Mouse (Mus musculus): Measurements from ENCODE around the gene 9930111J21Rik2. TPM values are rescaled to one million over a fixed set of nuclear protein-coding genes. Genes with fewer than 3 reads are reported as not detected.
"Not testable (repeated sequence)": the region's sequence is repeated elsewhere in the genome, so short reads cannot be mapped to it uniquely, and the experiment has no call there.

9930111J21Rik2 gene
- polyA plus RNA-seq, 1 experiment from 2014 or later = 0.26 TPM

DNA sequence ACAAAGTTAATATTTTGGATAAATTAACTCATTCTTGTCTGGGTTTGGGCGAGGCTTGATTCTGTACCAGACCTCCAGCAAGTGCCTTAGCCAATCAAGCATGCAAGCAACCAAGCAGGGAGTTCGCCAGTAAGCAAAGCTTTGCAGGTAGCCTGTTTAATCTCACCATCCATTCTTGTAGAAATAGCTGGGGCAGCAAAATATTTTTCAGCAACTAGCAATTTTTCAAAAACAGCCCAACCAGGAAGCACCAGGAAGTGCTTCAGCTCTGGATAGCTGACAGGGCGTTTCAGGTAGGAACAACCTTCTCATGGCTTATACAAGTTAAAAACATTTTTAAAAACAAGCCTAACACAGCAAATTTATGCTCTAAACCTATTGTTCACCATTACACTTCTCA lies 30.8 kb upstream of the 9930111J21Rik2 start:
- no peak overlapping the region for H3K27ac ChIP-seq (ENCODE audit: low read depth, low read length)
- no peaks in the 10 kb centered on the region for H3K9me3 ChIP-seq (ENCODE audit: control insufficient read depth, low read length)
- no peak for DNase-seq (ENCODE audit: low spot score, missing footprints)
- no peaks in the 10 kb centered on the region for H3K4me1 ChIP-seq (ENCODE audit: control insufficient read depth, insufficient read depth, low read length)
- H3K9ac ChIP-seq (ENCODE audit: low read length) = no peak overlapping the region
- WGBS = 79% methylated on average over 3 of the region's 3 CpGs
- H3K4me2 ChIP-seq = no peak overlapping the region
- no peak overlapping the region for H3K4me3 ChIP-seq (ENCODE audit: low read depth, low read length)
- no peak for ATAC-seq (ENCODE audit: low FRiP score)
- no peaks in the 10 kb centered on the region for H3K36me3 ChIP-seq (ENCODE audit: control insufficient read depth, insufficient read depth, low read length)
- no peaks in the 10 kb centered on the region for H3K27me3 ChIP-seq (ENCODE audit: control insufficient read depth, insufficient read depth, low read length)

DNA sequence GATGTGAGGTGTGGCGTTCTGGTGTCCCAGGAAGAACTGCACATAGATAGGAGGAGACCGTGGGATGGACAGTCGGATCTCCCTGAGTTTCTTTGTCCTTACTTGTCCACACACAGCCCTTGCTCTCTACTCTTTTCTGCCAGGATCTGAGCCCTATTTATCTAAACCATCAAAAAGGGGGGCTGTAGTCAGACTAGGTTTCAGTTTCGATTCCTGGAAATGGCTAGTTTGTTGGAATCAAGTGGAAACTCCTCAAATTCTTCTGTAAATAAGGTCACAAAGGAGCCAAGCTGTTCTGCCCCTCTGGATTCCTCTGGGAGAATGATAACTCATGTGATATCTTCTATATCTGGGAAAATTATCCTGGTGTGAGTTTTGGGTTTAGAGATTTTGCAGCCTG lies 30.3 kb upstream of the 9930111J21Rik2 start:
- Histone ChIP-seq H3K27me3 (ENCODE audit: control insufficient read depth, insufficient read depth, low read length) (no peaks in the 10 kb centered on the region), H3K9ac (ENCODE audit: low read length) (no peak overlapping the region), H3K36me3 (ENCODE audit: control insufficient read depth, insufficient read depth, low read length) (no peaks in the 10 kb centered on the region), H3K9me3 (ENCODE audit: control insufficient read depth, low read length) (no peaks in the 10 kb centered on the region), H3K4me1 (ENCODE audit: control insufficient read depth, insufficient read depth, low read length) (no peaks in the 10 kb centered on the region), H3K4me3 (ENCODE audit: low read depth, low read length) (no peak overlapping the region), H3K4me2 (no peak overlapping the region), H3K27ac (ENCODE audit: low read depth, low read length) (no peak overlapping the region)
- ATAC-seq (ENCODE audit: low FRiP score) (no peak), DNase-seq (ENCODE audit: low spot score, missing footprints) (no peak)
- 78% methylated on average over 4 of the region's 4 CpGs for WGBS

DNA sequence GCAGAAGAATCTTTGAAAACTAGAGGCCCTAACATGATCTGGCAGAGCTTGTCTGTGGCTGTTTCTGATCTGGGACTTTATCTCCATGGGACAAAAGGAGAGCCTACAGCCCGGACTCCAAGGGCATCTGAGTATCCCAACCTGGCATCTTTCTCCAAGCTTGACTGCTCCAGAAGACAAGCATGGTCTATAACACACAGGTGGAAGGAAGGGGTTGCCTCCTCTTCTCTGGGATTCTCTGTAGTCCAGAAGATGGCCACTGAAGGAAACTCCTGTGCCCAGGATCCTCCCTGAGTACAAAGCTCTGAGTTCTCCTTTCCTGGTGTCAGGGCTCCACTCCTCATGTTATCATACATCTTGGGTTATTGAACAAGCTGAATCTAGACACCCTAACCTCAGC lies 29.6 kb upstream of the 9930111J21Rik2 start:
- no peak overlapping the region for H3K4me3 ChIP-seq (ENCODE audit: low read depth, low read length)
- DNase-seq (ENCODE audit: low spot score, missing footprints) (no peak), ATAC-seq (ENCODE audit: low FRiP score) (no peak)
- no peak overlapping the region for H3K4me2 ChIP-seq
- H3K27me3 ChIP-seq (ENCODE audit: control insufficient read depth, insufficient read depth, low read length) = no peaks in the 10 kb centered on the region
- H3K36me3 ChIP-seq (ENCODE audit: control insufficient read depth, insufficient read depth, low read length) = no peaks in the 10 kb centered on the region
- 71% methylated on average over 1 of the region's 1 CpGs for WGBS
- no peaks in the 10 kb centered on the region for H3K4me1 ChIP-seq (ENCODE audit: control insufficient read depth, insufficient read depth, low read length)
- no peak overlapping the region for H3K9ac ChIP-seq (ENCODE audit: low read length)
- H3K27ac ChIP-seq (ENCODE audit: low read depth, low read length) = no peak overlapping the region
- no peaks in the 10 kb centered on the region for H3K9me3 ChIP-seq (ENCODE audit: control insufficient read depth, low read length)

DNA sequence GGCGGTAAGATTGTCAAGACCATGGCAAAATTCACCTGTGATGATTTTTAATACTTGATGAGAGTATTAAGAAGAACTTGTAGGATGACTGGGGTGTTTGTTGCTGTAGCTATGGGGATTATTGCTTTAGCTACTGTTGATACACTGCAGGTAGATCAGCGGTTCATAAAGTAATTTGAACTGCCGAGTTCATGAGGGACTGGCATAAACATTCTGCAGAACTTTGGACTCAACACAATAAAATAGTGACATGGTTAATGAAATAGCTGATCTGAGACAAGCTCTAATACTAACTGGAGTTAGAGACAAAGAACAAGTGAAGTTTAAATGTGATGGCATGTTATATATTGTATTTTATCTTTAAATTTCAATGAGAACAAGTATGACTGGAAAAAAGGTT lies 27.7 kb upstream of the 9930111J21Rik2 start:
- DNase-seq (ENCODE audit: low spot score, missing footprints) (no peak), ATAC-seq (ENCODE audit: low FRiP score) (no peak)
- no peaks in the 10 kb centered on the region for H3K27me3 ChIP-seq (ENCODE audit: control insufficient read depth, insufficient read depth, low read length)
- no peak overlapping the region for H3K4me3 ChIP-seq (ENCODE audit: low read depth, low read length)
- H3K9me3 ChIP-seq (ENCODE audit: control insufficient read depth, low read length) = no peaks in the 10 kb centered on the region
- H3K36me3 ChIP-seq (ENCODE audit: control insufficient read depth, insufficient read depth, low read length) = no peaks in the 10 kb centered on the region
- no peak overlapping the region for H3K27ac ChIP-seq (ENCODE audit: low read depth, low read length)
- H3K9ac ChIP-seq (ENCODE audit: low read length) = no peak overlapping the region
- no peaks in the 10 kb centered on the region for H3K4me1 ChIP-seq (ENCODE audit: control insufficient read depth, insufficient read depth, low read length)
- H3K4me2 ChIP-seq = no peak overlapping the region
- WGBS = 87% methylated on average over 3 of the region's 3 CpGs

DNA sequence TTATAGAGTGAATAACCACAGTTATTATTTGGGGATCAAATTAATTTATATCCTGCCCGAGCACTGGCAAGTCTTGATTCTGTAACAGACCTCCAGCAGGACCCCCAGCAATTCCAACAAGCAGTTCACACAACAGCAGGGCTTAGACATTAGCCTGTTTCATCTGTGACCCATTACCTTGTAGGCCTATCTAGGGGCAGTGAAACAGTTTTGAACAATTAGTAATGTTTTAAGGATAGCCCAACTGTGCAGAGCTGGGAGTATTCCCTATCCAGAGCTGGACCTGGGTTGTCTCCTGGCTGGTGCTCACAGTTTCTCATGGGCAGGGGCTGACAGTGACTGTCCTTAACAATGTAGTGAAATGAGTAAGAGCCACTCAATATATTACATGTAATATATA lies 26.0 kb upstream of the 9930111J21Rik2 start:
- no peak overlapping the region for H3K27ac ChIP-seq (ENCODE audit: low read depth, low read length)
- H3K4me1 ChIP-seq (ENCODE audit: control insufficient read depth, insufficient read depth, low read length) = no peaks in the 10 kb centered on the region
- no peak overlapping the region for H3K4me2 ChIP-seq
- H3K36me3 ChIP-seq (ENCODE audit: control insufficient read depth, insufficient read depth, low read length) = no peaks in the 10 kb centered on the region
- DNase-seq (ENCODE audit: low spot score, missing footprints) (no peak), ATAC-seq (ENCODE audit: low FRiP score) (no peak)
- no peak overlapping the region for H3K4me3 ChIP-seq (ENCODE audit: low read depth, low read length)
- H3K9me3 ChIP-seq (ENCODE audit: control insufficient read depth, low read length) = no peaks in the 10 kb centered on the region
- H3K27me3 ChIP-seq (ENCODE audit: control insufficient read depth, insufficient read depth, low read length) = no peaks in the 10 kb centered on the region
- 77% methylated on average over 1 of the region's 1 CpGs for WGBS
- no peak overlapping the region for H3K9ac ChIP-seq (ENCODE audit: low read length)

DNA sequence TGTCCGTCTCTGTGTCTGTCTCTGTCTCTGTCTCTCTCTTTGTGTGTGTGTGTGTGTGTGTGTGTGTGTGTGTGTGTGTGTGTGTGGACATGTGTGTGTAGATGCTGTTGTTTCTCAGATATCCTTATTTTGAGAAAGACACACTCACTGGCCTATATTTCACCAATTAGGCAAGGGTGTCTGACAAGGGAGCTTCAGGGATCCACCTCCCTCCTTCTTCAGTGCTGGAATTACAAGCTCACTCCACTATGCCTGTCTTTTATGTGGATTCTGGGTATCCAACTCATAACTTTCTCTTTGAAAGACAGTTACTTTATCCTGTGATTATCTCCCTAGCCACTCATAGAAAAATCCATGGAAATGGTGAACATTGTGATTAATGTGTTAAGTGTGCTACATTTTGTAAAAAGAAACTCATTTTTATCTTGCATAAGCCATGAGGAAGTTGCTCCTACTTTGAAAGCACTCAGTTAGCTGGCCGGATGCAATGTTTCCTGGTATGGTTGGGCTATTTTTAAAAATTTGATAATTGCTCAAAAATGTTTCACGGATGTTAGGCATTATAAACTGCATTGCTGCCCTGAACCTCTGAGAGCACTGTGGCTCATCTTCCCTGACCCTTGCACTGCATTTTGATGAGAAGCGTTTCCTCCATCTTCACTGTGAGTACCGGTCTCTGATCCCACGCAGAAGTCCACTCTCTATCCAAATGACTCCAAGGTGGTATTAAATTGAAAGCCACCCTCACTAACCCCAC lies 25.1 kb upstream of the 9930111J21Rik2 start, which contains the start of gene Ifi47:
TSS of gene Ifi47 (plus strand) at position 587 of the 757 bp plus-strand sequence.
- H3K27me3 ChIP-seq (ENCODE audit: control insufficient read depth, insufficient read depth, low read length); H3K36me3 ChIP-seq (ENCODE audit: control insufficient read depth, insufficient read depth, low read length); H3K4me2 ChIP-seq; H3K9me3 ChIP-seq (ENCODE audit: control insufficient read depth, low read length); H3K9ac ChIP-seq (ENCODE audit: low read length); H3K27ac ChIP-seq (ENCODE audit: low read depth, low read length); H3K4me1 ChIP-seq (ENCODE audit: control insufficient read depth, insufficient read depth, low read length); DNase-seq (ENCODE audit: low spot score, missing footprints); ATAC-seq (ENCODE audit: low FRiP score); H3K4me3 ChIP-seq (ENCODE audit: low read depth, low read length): not testable (repeated sequence)
- WGBS = 84% methylated on average over 6 of the region's 6 CpGs

GRCm38 (mm10) chr11:49068358-49068757 lies 17.3 kb upstream of the 9930111J21Rik2 start:
- Histone ChIP-seq H3K4me1 (ENCODE audit: control insufficient read depth, insufficient read depth, low read length) (no peaks in the 10 kb centered on the region), H3K36me3 (ENCODE audit: control insufficient read depth, insufficient read depth, low read length) (no peaks in the 10 kb centered on the region), H3K27ac (ENCODE audit: low read depth, low read length) (no peak overlapping the region), H3K9ac (ENCODE audit: low read length) (no peak overlapping the region), H3K27me3 (ENCODE audit: control insufficient read depth, insufficient read depth, low read length) (no peaks in the 10 kb centered on the region), H3K4me2 (no peak overlapping the region), H3K4me3 (ENCODE audit: low read depth, low read length) (no peak overlapping the region), H3K9me3 (ENCODE audit: control insufficient read depth, low read length) (no peaks in the 10 kb centered on the region)
- WGBS = 100% methylated on average over 1 of the region's 1 CpGs
- DNase-seq (ENCODE audit: low spot score, missing footprints) = no peak
- no peak for ATAC-seq (ENCODE audit: low FRiP score)

DNA sequence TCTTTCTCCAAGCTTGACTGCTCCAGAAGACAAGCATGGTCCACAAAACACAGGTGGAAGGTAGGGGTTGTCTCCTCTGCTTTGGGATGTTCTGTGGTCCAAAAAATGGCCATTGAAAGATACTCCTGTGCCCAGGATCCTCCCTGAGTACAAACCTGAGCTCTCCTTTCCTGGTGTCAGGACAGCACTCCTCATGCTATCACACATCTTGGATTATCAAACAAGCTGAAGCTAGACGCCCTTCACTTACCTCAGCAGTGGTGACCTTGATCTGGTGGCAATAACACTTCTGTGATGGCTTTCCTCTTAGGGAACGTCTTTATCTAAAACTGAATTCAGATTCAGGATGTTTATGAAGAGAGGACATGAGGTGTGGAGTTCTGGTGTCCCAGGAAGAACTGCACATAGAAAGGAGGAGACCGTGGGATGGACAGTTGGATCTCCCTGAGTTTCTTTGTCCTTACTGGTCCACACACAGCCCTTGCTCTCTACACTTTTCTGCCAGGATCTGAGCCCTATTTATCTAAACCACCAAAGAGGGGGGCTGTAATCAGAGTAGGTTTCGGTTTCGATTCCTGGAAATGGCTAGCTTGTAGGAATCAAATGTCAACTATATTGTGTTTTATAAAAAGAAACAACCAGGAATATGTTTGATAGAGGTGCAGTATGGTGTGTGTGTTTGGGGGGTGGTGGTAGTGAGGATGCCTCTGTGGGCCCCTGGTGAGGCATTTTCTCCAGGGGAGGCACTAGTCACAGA lies 12.8 kb upstream of the 9930111J21Rik2 start, which contains the start of gene Tgtp2:
TSS of gene Tgtp2 (minus strand) at position 494 of the 757 bp plus-strand sequence.
- not testable (repeated sequence) for H3K9ac ChIP-seq (ENCODE audit: low read length); DNase-seq (ENCODE audit: low spot score, missing footprints); H3K4me2 ChIP-seq; H3K36me3 ChIP-seq (ENCODE audit: control insufficient read depth, insufficient read depth, low read length); H3K4me3 ChIP-seq (ENCODE audit: low read depth, low read length); H3K4me1 ChIP-seq (ENCODE audit: control insufficient read depth, insufficient read depth, low read length); H3K27ac ChIP-seq (ENCODE audit: low read depth, low read length); H3K9me3 ChIP-seq (ENCODE audit: control insufficient read depth, low read length); ATAC-seq (ENCODE audit: low FRiP score); H3K27me3 ChIP-seq (ENCODE audit: control insufficient read depth, insufficient read depth, low read length)
- WGBS = 86% methylated on average over 5 of the region's 5 CpGs

DNA sequence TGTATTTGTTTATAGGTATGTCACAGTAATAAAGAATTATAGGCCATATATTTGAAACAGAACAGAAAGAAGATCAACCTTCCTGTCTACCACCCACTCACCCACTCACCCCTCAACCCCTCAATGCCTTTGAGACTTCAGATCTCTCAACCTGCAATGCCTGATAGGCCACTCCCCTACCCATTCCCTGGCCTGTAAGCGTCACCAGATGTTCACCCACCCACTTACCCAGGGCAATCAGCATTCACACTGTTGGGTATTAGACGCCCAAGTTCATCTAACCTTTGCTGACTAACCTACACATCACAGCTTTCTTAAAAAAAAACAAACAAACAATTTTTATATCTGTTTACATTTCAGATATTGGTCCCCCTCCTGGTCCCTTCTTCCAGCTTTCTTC lies 10.8 kb upstream of the 9930111J21Rik2 start:
- H3K4me2 ChIP-seq; H3K9ac ChIP-seq (ENCODE audit: low read length); H3K4me3 ChIP-seq (ENCODE audit: low read depth, low read length); H3K27me3 ChIP-seq (ENCODE audit: control insufficient read depth, insufficient read depth, low read length); H3K4me1 ChIP-seq (ENCODE audit: control insufficient read depth, insufficient read depth, low read length); H3K27ac ChIP-seq (ENCODE audit: low read depth, low read length); H3K36me3 ChIP-seq (ENCODE audit: control insufficient read depth, insufficient read depth, low read length); DNase-seq (ENCODE audit: low spot score, missing footprints); ATAC-seq (ENCODE audit: low FRiP score); H3K9me3 ChIP-seq (ENCODE audit: control insufficient read depth, low read length): not testable (repeated sequence)
- 80% methylated on average over 2 of the region's 2 CpGs for WGBS
